ENCODE assay signal across 41 mouse cellular contexts in the genomic region with DNA sequence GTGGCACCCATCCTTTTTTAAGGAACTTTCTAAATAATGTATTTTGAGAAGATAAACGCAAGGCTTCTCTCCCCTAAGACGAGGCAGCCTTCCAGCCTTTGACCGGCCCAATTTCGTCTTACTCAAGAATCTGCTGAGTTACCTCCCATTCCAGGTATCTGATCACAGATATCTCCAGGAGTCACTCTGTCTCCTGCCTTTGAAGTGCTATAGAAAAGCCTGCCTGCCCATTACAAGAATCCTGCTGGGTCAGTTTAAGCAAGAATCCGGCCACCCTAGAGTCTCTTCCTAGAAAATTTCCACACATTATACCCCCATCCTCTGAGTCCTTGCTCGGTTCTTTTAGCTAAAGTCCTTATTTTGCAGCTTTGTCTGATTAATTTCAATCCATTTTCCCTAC. TPM values are rescaled to one million over a fixed set of nuclear protein-coding genes. Genes with fewer than 3 reads are reported as not detected.
"Had no signal": no experiment of that assay in that cellular context is flagged by ENCODE, and none has a peak within 500 bp of the region (broad histone marks: within the 10 kb centered on the region; RNA-seq: fewer than 3 reads in every experiment).

No protein-coding gene starts in this region.

- H3K27me3 ChIP-seq: heart, embryonic 12.5 days; hindbrain, embryonic 12.5 days; intestine, embryonic 15.5 days; limb, embryonic 12.5 days; liver, embryonic 13.5 days; liver, embryonic 15.5 days had no signal

- H3K9me3 ChIP-seq: heart, embryonic 10.5 days; heart, embryonic 12.5 days; hindbrain, embryonic 10.5 days; hindbrain, embryonic 12.5 days; intestine, embryonic 15.5 days; limb, embryonic 10.5 days; limb, embryonic 12.5 days; liver, embryonic 13.5 days; liver, embryonic 15.5 days had no signal

- H3K4me1 ChIP-seq: heart, embryonic 12.5 days; hindbrain, embryonic 10.5 days; hindbrain, embryonic 12.5 days; intestine, embryonic 15.5 days; limb, embryonic 10.5 days; limb, embryonic 12.5 days; liver, embryonic 13.5 days; liver, embryonic 15.5 days had no signal

- H3K4me3 ChIP-seq: heart, adult 2 months; heart, embryonic 10.5 days; heart, embryonic 12.5 days; hindbrain, embryonic 10.5 days; hindbrain, embryonic 12.5 days; intestine, embryonic 15.5 days; layer of hippocampus, adult 2 months; left cerebral cortex, adult 2 months; limb, embryonic 10.5 days; limb, embryonic 12.5 days; liver, embryonic 13.5 days; liver, embryonic 15.5 days had no signal

- H3K36me3 ChIP-seq: heart, embryonic 10.5 days; heart, embryonic 12.5 days; hindbrain, embryonic 10.5 days; hindbrain, embryonic 12.5 days; intestine, embryonic 15.5 days; limb, embryonic 10.5 days; limb, embryonic 12.5 days; liver, embryonic 13.5 days; liver, embryonic 15.5 days had no signal

- H3K9ac ChIP-seq: heart, embryonic 12.5 days; hindbrain, embryonic 12.5 days; hindbrain, embryonic 14.5 days; intestine, embryonic 15.5 days; limb, embryonic 12.5 days; liver, embryonic 13.5 days; liver, embryonic 15.5 days had no signal

- H3K27ac ChIP-seq: heart, adult 2 months; heart, embryonic 10.5 days; hindbrain, embryonic 10.5 days; hindbrain, embryonic 12.5 days; hindbrain, embryonic 14.5 days; intestine, embryonic 15.5 days; layer of hippocampus, adult 2 months; left cerebral cortex, adult 2 months; limb, embryonic 10.5 days; limb, embryonic 12.5 days; liver, embryonic 13.5 days; liver, embryonic 15.5 days had no signal

- DNase-seq: gastrocnemius, postnatal 14 days; gastrocnemius, postnatal 36 days; heart, adult 11 months; heart, adult 2 months; heart, postnatal 10 days; heart, postnatal 4 days; kidney, adult 18-20 months; kidney, adult 8-10 months; kidney, postnatal 10 days; kidney, postnatal 25 days; kidney, postnatal 4 days; liver; liver, embryonic 13.5 days had no signal

RNA-seq across cellular contexts. Expression of gene Nlrp12, which starts 38.9 kb away (rescaled TPM):
- total RNA-seq: gastrocnemius, adult 18-20 months; gastrocnemius, adult 8-10 months; gastrocnemius, postnatal 14 days; gastrocnemius, postnatal 36 days; heart, postnatal 25 days; layer of hippocampus, adult 2 months; left cerebral cortex, postnatal 36 days had no signal
- polyA plus RNA-seq: heart, embryonic 10.5 days; heart, embryonic 12.5 days; heart, embryonic 14.5 days; heart, embryonic 16.5 days; hindbrain, embryonic 10.5 days; hindbrain, embryonic 12.5 days; inflammation-experienced regulatory T-cells, adult 6 months; intestine, embryonic 15.5 days; intestine, postnatal 0 days; kidney, embryonic 14.5 days; kidney, embryonic 16.5 days; limb, embryonic 10.5 days; limb, embryonic 12.5 days; limb, embryonic 14.5 days had no signal

RNA-seq across cellular contexts. Expression of gene AU018091, which starts 41.6 kb away (rescaled TPM):
- total RNA-seq: gastrocnemius, adult 18-20 months; gastrocnemius, adult 8-10 months; gastrocnemius, postnatal 14 days; gastrocnemius, postnatal 36 days; heart, adult 2 months; heart, postnatal 10 days; heart, postnatal 25 days; heart, postnatal 4 days; layer of hippocampus, adult 2 months; layer of hippocampus, postnatal 10 days; layer of hippocampus, postnatal 25 days; left cerebral cortex, adult 2 months; left cerebral cortex, postnatal 10 days; left cerebral cortex, postnatal 36 days had no signal
- polyA plus RNA-seq: gonadal fat pad, adult 2 months; heart, adult 2 months; heart, embryonic 14.5 days; heart, embryonic 16.5 days; hindbrain, embryonic 14.5 days; hindbrain, embryonic 16.5 days; inflammation-experienced regulatory T-cells, adult 6 months; intestine, embryonic 15.5 days; intestine, postnatal 0 days; kidney, embryonic 14.5 days; kidney, embryonic 16.5 days; liver, embryonic 11.5 days; liver, embryonic 13.5 days; liver, embryonic 15.5 days had no signal
